9 mouse cellular contexts compared by ENCODE assay signal in the genomic region with DNA sequence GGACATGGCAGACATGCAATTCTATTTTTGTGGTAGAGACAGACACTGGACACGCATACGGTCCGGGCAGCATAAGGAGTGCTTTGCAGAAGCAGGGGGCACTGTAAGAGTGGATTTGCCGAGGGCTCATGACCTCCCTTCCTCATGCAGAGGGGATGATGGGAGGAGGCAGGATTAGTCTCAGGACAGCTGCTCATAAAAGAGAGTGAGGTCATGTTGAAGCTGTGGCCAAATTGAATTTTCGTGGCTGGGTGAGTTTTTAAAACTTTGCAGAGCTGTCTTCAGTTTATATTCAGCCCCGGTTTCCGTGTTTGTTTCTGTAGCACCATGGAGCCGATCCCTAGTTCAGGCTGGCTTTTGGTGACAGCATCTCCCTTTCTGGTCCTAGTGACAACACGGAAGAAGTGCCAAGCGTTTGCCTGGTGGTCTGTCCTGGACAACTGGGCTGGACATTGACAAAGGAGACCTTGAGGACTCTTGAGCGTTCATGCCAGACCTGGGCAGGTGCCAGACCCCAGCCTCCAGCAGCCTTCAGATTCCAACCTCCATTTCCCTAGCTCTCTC. TPM values are rescaled to one million over a fixed set of nuclear protein-coding genes. Genes with fewer than 3 reads are reported as not detected.
DNase-seq lines count a peak whose midpoint lies in the region; ATAC-seq and TF ChIP-seq lines count a peak whose summit lies in the region.
"Had no signal": no experiment of that assay in that cellular context is flagged by ENCODE, and none has a peak within 500 bp of the region (broad histone marks: within the 10 kb centered on the region; RNA-seq: fewer than 3 reads in every experiment).

No protein-coding gene starts in this region.

- H3K4me3 ChIP-seq in C2C12 (ENCODE audit: insufficient read depth, poor library complexity, severe bottlenecking), result no peak overlapping the region
- H3K4me3 ChIP-seq in forebrain, embryonic 14.5 days (ENCODE audit: low read depth, low read length), result no peak overlapping the region
- no peak overlapping the region for H3K4me3 ChIP-seq in midbrain, postnatal 0 days (ENCODE audit: low read depth, low read length)

- H3K27ac ChIP-seq in forebrain, embryonic 14.5 days (ENCODE audit: low read depth, low read length), result no peak overlapping the region
- H3K27ac ChIP-seq in midbrain, postnatal 0 days (ENCODE audit: low read depth, low read length), result 0 out of 2 replicates have a peak overlapping the region, but pooled peaks have one; percentile 26

- H3K4me2 ChIP-seq in forebrain, embryonic 14.5 days (ENCODE audit: low read length), result no peak overlapping the region
- no peak overlapping the region for H3K4me2 ChIP-seq in midbrain, postnatal 0 days (ENCODE audit: low read depth, low read length, poor library complexity, severe bottlenecking)

- no peaks in the 10 kb centered on the region for H3K27me3 ChIP-seq in C2C12 (ENCODE audit: control insufficient read depth, insufficient read depth, insufficient read length)
- no peaks in the 10 kb centered on the region for H3K27me3 ChIP-seq in forebrain, embryonic 14.5 days (replicated peaks; ENCODE audit: control insufficient read depth, insufficient read depth, low read length)
- no peaks in the 10 kb centered on the region for H3K27me3 ChIP-seq in midbrain, postnatal 0 days (ENCODE audit: insufficient read depth, low read length)

- no peaks in the 10 kb centered on the region for H3K79me3 ChIP-seq in C2C12 (ENCODE audit: low read depth)

- no peak overlapping the region for H3K9ac ChIP-seq in forebrain, embryonic 14.5 days (ENCODE audit: low read length)
- no peak overlapping the region for H3K9ac ChIP-seq in midbrain, postnatal 0 days (replicated peaks; ENCODE audit: low read length, poor library complexity, severe bottlenecking)

- DNase-seq in adrenal gland, postnatal 10 days, result peak; percentile 72
- peak; percentile 76 for DNase-seq in forebrain, embryonic 14.5 days (ENCODE audit: low spot score)
- DNase-seq in heart, postnatal 14 days, result peak; percentile 51 to 78
- DNase-seq in layer of hippocampus, postnatal 10 days (ENCODE audit: low spot score in 2 of 2), result peak; percentile 48 to 67
- DNase-seq in midbrain, postnatal 0 days (ENCODE audit: low spot score), result peak; percentile 77
- no peak for DNase-seq in adipocyte (ENCODE audit: low spot score)
- DNase-seq in natural killer cell, adult 2 months (ENCODE audit: low spot score in 2 of 2), result no peak

- peak; percentile 89 for ATAC-seq in forebrain, embryonic 14.5 days
- ATAC-seq in midbrain, postnatal 0 days (ENCODE audit: low FRiP score), result no peak; the same call in 1 of the 2 replicates

- intact Hi-C loops in heart, postnatal 14 days (cut with DNase I), result loop anchor here (2.0 kb wide), 2 partner anchors 77 to 133 kb away; no protein-coding TSS in a partner anchor

- no peaks in the 10 kb centered on the region for H3K9me3 ChIP-seq in forebrain, embryonic 14.5 days (replicated peaks; ENCODE audit: control insufficient read depth, low read length)
- H3K9me3 ChIP-seq in midbrain, postnatal 0 days (ENCODE audit: low read length), result no peaks in the 10 kb centered on the region

- no peaks in the 10 kb centered on the region; the same call in 1 of the 2 replicates for H3K4me1 ChIP-seq in forebrain, embryonic 14.5 days (ENCODE audit: control insufficient read depth, insufficient read depth, low read length)
- no peaks in the 10 kb centered on the region for H3K4me1 ChIP-seq in midbrain, postnatal 0 days (ENCODE audit: insufficient read depth, low read length)

- no peak for TF ChIP-seq CTCF in C2C12 (IDR thresholded peaks at IDR 0.05; ENCODE audit: control insufficient read depth, insufficient read depth, insufficient read length)
- no peak for TF ChIP-seq CTCF in midbrain, postnatal 0 days (IDR thresholded peaks at IDR 0.05)

- peak overlapping the region; percentile 1 for H3ac ChIP-seq in C2C12 (ENCODE audit: control insufficient read depth, insufficient read length, low read depth)

- H3K36me3 ChIP-seq in C2C12 (ENCODE audit: control insufficient read depth, insufficient read depth), result no peaks in the 10 kb centered on the region
- H3K36me3 ChIP-seq in forebrain, embryonic 14.5 days (ENCODE audit: control insufficient read depth, insufficient read depth, low read length), result no peaks in the 10 kb centered on the region
- no peaks in the 10 kb centered on the region for H3K36me3 ChIP-seq in midbrain, postnatal 0 days (ENCODE audit: insufficient read depth, low read length)

- 18% methylated on average over 11 of the region's 11 CpGs for WGBS in forebrain, embryonic 14.5 days
- 30% methylated on average over 11 of the region's 11 CpGs for WGBS in midbrain, postnatal 0 days

- H3K79me2 ChIP-seq in C2C12 (ENCODE audit: control insufficient read depth, insufficient read depth), result no peaks in the 10 kb centered on the region

TF ChIP-seq in C2C12, 6 proteins besides CTCF, POLR2A, EP300 and RAD21:
- TF ChIP-seq MAX (IDR thresholded peaks at IDR 0.05) (no peak), MYOD1 (IDR thresholded peaks at IDR 0.05; ENCODE audit: control insufficient read depth, insufficient read length, low read depth) (peak; percentile 80)

RNA-seq across cellular contexts. Expression of gene Cdrt4, which starts 46.8 kb away (rescaled TPM):
- polyA plus RNA-seq in C2C12 (2012; fragmentation: generic; extraction: Trizol), result not detected
- not detected for total RNA-seq in adrenal gland, postnatal 10 days (2021)
- polyA plus RNA-seq in forebrain, embryonic 14.5 days (2014; fragmentation: Nextera tagmentation; extraction: Ambion mirVana), result not detected in 2 replicates
- total RNA-seq in heart, postnatal 14 days (2021), result not detected
- total RNA-seq in layer of hippocampus, postnatal 10 days (2021), result not detected
- total RNA-seq in midbrain, postnatal 0 days (2014; rRNA removed), result not detected in 2 replicates
- not detected in 2 replicates for polyA plus RNA-seq in midbrain, postnatal 0 days (2015; fragmentation: Nextera tagmentation; extraction: Ambion mirVana)
- total RNA-seq: left cerebral cortex, postnatal 36 days had no signal

Comparison
In these comparisons a context has a peak if more than half of its experiments do, and no peak if none do; other contexts are left out.
1. DNase-seq: peak in adrenal gland, postnatal 10 days (single experiment), forebrain, embryonic 14.5 days (single experiment), heart, postnatal 14 days (2 of 2), layer of hippocampus, postnatal 10 days (2 of 2) and midbrain, postnatal 0 days (single experiment); none in adipocyte (single experiment) and natural killer cell, adult 2 months (0 of 2).